Mouse (Mus musculus): Measurements from ENCODE around the gene Lgi1. TPM values are rescaled to one million over a fixed set of nuclear protein-coding genes. Genes with fewer than 3 reads are reported as not detected.

Lgi1 gene
- polyA plus RNA-seq, 1 experiment from 2014 or later: 19.1 TPM

DNA sequence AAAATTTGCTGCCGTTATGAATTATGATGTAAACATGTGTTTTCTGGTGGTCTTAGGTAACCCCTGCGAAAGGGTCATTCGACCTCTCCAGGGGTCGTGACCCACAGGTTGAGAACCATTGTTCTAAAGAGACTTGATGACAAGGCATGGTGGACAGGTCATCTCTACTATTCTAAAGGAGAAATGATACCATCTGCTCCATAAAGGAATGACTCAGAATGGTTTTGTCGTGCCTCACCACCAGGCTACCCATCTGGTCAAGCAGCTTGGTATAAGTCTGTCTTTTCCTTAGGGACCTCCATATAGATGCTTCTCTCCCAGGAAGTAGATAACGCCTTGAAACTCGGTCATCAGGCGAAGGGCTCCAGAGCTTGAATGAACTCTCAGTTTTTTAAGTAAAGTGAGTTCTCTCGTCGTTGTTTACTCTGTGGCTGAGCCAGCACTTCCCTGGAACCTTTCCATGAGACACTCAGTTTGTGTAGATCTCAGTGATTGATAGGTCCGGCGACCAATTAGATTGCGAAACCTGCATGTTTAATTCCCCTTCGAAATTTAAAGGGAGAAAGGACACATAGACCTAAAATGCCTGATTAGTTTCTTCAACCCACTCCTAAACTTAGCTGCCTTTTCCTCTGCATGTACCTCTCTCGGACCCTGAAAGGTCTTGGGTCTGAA is 10.5 kb downstream of the Lgi1 start:
- ATAC-seq: no peak
- WGBS: 88% methylated on average over 15 of the region's 15 CpGs
- Histone ChIP-seq H3K27ac (ENCODE audit: low read length) (no peak overlapping the region), H3K4me3 (replicated peaks; ENCODE audit: low read length) (no peak overlapping the region), H3K27me3 (replicated peaks; ENCODE audit: control insufficient read depth, insufficient read depth, low read length) (no peaks in the 10 kb centered on the region), H3K4me2 (ENCODE audit: low read length) (no peak overlapping the region), H3K4me1 (replicated peaks; ENCODE audit: control insufficient read depth, insufficient read depth, low read length) (no peaks in the 10 kb centered on the region), H3K9me3 (ENCODE audit: control insufficient read depth, low read length) (no peaks in the 10 kb centered on the region), H3K36me3 (ENCODE audit: control insufficient read depth, insufficient read depth) (no peaks in the 10 kb centered on the region), H3K9ac (replicated peaks; ENCODE audit: low read depth, low read length) (no peak overlapping the region)

DNA sequence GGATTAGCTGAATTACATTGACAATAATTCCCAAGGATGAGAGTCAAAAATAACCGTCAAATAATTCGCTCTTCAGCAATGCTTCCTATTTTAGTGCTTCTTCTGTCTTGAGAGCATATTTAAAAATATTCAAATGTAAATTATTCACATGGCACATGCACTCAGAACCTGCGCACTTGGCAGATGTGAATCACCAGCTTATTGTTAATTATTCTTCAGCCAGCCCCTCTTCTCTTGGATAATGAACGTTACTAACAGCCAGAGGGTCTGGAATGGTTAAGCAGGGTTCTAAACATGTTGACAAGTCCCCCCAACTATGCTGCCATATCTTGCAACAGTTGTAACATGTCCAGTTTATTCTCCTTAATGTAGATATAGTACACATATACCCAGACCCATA is 11.9 kb downstream of the Lgi1 start:
- H3K27me3 ChIP-seq (replicated peaks; ENCODE audit: control insufficient read depth, insufficient read depth, low read length): no peaks in the 10 kb centered on the region

DNA sequence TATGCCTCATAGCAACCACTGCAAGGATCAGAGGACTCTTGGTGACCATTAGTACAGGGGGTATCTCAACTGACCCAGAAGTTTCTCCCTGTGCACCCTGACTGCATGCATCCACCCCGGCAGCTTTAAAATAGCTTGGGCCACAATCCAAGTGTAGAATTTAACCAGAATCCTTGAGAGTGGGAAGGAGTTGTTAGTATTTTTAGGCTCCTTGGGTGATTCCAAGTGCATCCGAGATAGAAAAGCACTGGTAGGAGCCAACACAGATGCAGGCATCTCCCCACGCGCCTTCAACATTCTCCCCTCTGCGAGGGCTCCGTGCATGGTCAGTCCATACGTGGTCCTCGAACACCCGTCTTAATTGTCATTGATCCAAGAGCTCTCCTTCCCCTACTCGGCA is 15.9 kb downstream of the Lgi1 start:
- Histone ChIP-seq H3K4me3 (replicated peaks; ENCODE audit: low read length) (no peak overlapping the region), H3K27ac (ENCODE audit: low read length) (no peak overlapping the region), H3K4me1 (replicated peaks; ENCODE audit: control insufficient read depth, insufficient read depth, low read length) (no peaks in the 10 kb centered on the region), H3K36me3 (ENCODE audit: control insufficient read depth, insufficient read depth) (no peaks in the 10 kb centered on the region), H3K27me3 (replicated peaks; ENCODE audit: control insufficient read depth, insufficient read depth, low read length) (no peaks in the 10 kb centered on the region), H3K9ac (replicated peaks; ENCODE audit: low read depth, low read length) (no peak overlapping the region), H3K4me2 (ENCODE audit: low read length) (no peak overlapping the region), H3K9me3 (ENCODE audit: control insufficient read depth, low read length) (no peaks in the 10 kb centered on the region)
- ATAC-seq: no peak
- 91% methylated on average over 10 of the region's 10 CpGs for WGBS

More for the DNA sequence above, 11.9 kb downstream of the Lgi1 start:
- ATAC-seq: 0 out of 2 replicates have a peak, but pooled peaks have one; percentile 45
- Histone ChIP-seq H3K27ac (ENCODE audit: low read length) (no peak overlapping the region), H3K9ac (replicated peaks; ENCODE audit: low read depth, low read length) (no peak overlapping the region), H3K4me2 (ENCODE audit: low read length) (no peak overlapping the region), H3K9me3 (ENCODE audit: control insufficient read depth, low read length) (no peaks in the 10 kb centered on the region), H3K4me1 (replicated peaks; ENCODE audit: control insufficient read depth, insufficient read depth, low read length) (no peaks in the 10 kb centered on the region), H3K4me3 (replicated peaks; ENCODE audit: low read length) (no peak overlapping the region), H3K36me3 (ENCODE audit: control insufficient read depth, insufficient read depth) (no peaks in the 10 kb centered on the region)
- 61% methylated on average over 4 of the region's 4 CpGs for WGBS

DNA sequence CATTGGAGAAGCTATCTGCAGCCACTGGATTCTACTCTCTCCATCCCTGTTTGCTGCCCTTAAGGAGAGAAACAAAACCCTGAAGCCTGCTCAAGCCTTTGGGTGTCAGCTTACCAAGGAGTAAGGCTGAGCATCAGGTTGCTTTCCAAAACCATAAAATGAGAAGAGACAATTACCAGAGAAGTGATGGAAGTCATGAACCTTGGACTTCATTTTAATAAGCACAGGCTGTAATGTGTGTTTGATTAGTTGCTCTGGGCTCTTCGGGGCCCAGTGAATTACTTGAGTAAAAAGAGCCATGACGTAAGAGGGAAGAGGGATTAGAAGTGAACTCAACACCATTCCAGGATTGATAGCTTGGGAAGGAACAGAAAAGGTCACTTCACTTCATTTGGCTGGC is 18.1 kb downstream of the Lgi1 start:
- H3K27ac ChIP-seq (ENCODE audit: low read length): no peak overlapping the region
- 33% methylated on average over 2 of the region's 2 CpGs for WGBS
- no peak overlapping the region for H3K4me2 ChIP-seq (ENCODE audit: low read length)
- H3K9ac ChIP-seq (replicated peaks; ENCODE audit: low read depth, low read length): no peak overlapping the region
- H3K9me3 ChIP-seq (ENCODE audit: control insufficient read depth, low read length): no peaks in the 10 kb centered on the region
- no peak for ATAC-seq
- no peak overlapping the region for H3K4me3 ChIP-seq (replicated peaks; ENCODE audit: low read length)
- H3K27me3 ChIP-seq (replicated peaks; ENCODE audit: control insufficient read depth, insufficient read depth, low read length): no peaks in the 10 kb centered on the region
- no peaks in the 10 kb centered on the region for H3K4me1 ChIP-seq (replicated peaks; ENCODE audit: control insufficient read depth, insufficient read depth, low read length)
- H3K36me3 ChIP-seq (ENCODE audit: control insufficient read depth, insufficient read depth): no peaks in the 10 kb centered on the region

DNA sequence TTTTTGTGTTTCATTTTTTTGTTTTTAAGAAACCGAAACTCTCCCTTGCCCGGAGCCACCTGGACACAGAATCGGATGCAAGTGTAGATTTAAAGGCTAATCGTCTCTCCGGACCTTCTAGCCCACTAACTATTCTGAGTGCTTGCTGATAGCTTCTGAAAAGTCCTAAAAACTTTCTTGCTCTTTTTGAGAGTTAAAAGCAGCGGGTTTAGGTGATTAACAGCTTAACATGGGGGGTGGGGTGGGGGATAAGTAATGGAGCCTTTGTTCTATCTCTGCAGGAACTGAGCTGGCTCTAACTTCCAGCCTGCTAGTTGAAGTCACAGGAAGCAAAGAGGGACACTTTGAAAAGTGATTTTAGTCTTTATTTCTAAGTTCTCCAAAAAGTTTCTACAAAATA is 24.2 kb downstream of the Lgi1 start:
- no peak overlapping the region for H3K4me3 ChIP-seq (replicated peaks; ENCODE audit: low read length)
- WGBS: 59% methylated on average over 6 of the region's 6 CpGs
- H3K27ac ChIP-seq (ENCODE audit: low read length): no peak overlapping the region
- no peak for ATAC-seq
- no peak overlapping the region for H3K4me2 ChIP-seq (ENCODE audit: low read length)
- no peak overlapping the region for H3K9ac ChIP-seq (replicated peaks; ENCODE audit: low read depth, low read length)
- no peaks in the 10 kb centered on the region for H3K36me3 ChIP-seq (ENCODE audit: control insufficient read depth, insufficient read depth)
- H3K9me3 ChIP-seq (ENCODE audit: control insufficient read depth, low read length): no peaks in the 10 kb centered on the region
- no peaks in the 10 kb centered on the region for H3K4me1 ChIP-seq (replicated peaks; ENCODE audit: control insufficient read depth, insufficient read depth, low read length)
- no peaks in the 10 kb centered on the region for H3K27me3 ChIP-seq (replicated peaks; ENCODE audit: control insufficient read depth, insufficient read depth, low read length)

DNA sequence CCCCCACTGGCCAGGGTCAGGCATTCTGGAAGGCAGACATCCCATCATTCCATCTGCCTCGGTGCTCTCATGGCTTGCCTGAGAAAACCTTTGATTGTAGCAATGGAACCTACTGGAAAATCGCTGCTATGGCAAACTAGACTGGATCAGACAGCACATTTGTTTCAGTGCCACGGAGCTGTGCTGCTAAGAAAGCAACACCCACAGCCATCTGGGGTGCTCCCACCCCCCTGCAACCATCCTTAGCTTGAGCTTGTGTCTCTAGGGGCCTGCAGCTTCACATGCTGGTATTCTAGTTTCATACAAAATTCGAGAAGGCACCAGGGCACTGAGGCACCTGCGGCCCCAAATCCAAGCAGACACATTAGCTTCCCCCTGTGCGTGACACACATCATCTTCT is 27.1 kb downstream of the Lgi1 start:
- Histone ChIP-seq H3K36me3 (ENCODE audit: control insufficient read depth, insufficient read depth) (no peaks in the 10 kb centered on the region), H3K9ac (replicated peaks; ENCODE audit: low read depth, low read length) (no peak overlapping the region), H3K27me3 (replicated peaks; ENCODE audit: control insufficient read depth, insufficient read depth, low read length) (no peaks in the 10 kb centered on the region), H3K4me3 (replicated peaks; ENCODE audit: low read length) (no peak overlapping the region), H3K4me2 (ENCODE audit: low read length) (no peak overlapping the region), H3K4me1 (replicated peaks; ENCODE audit: control insufficient read depth, insufficient read depth, low read length) (no peaks in the 10 kb centered on the region), H3K9me3 (ENCODE audit: control insufficient read depth, low read length) (no peaks in the 10 kb centered on the region), H3K27ac (ENCODE audit: low read length) (no peak overlapping the region)
- 81% methylated on average over 6 of the region's 6 CpGs for WGBS
- ATAC-seq: no peak

DNA sequence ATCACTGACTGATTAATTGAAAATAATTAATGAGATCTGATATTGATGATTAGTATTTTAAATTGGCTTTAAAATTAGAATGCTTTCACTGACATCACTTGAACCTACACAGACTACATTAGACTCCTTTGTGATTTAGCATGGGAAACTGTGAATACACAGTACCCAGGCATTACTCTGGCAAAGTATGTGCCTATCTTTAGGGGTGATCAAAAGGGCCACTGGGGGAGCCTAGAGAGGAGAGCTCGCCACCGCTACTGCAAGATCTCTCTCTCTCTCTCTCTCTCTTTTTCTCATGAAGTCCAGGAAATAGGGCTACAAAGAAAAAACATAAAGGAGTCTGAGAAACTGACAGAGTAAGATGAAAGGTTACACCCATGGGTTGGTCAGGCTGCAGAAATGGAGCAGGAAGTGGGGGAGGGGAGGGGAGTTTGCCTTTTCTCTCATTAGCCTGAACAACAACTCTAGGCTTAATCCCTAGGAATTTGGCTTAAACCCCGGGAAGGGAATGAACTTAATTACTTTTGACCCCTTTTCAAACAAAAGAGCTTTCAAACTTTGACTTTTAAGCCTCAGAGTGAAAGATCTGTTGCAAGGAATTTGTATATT is 33.8 kb downstream of the Lgi1 start:
- Histone ChIP-seq H3K4me2 (ENCODE audit: low read length) (no peak overlapping the region), H3K36me3 (ENCODE audit: control insufficient read depth, insufficient read depth) (no peaks in the 10 kb centered on the region), H3K4me1 (replicated peaks; ENCODE audit: control insufficient read depth, insufficient read depth, low read length) (no peaks in the 10 kb centered on the region), H3K27ac (ENCODE audit: low read length) (no peak overlapping the region), H3K9me3 (ENCODE audit: control insufficient read depth, low read length) (no peaks in the 10 kb centered on the region), H3K4me3 (replicated peaks; ENCODE audit: low read length) (no peak overlapping the region), H3K27me3 (replicated peaks; ENCODE audit: control insufficient read depth, insufficient read depth, low read length) (no peaks in the 10 kb centered on the region), H3K9ac (replicated peaks; ENCODE audit: low read depth, low read length) (no peak overlapping the region)
- no peak for ATAC-seq
- 3% methylated on average over 3 of the region's 3 CpGs for WGBS

DNA sequence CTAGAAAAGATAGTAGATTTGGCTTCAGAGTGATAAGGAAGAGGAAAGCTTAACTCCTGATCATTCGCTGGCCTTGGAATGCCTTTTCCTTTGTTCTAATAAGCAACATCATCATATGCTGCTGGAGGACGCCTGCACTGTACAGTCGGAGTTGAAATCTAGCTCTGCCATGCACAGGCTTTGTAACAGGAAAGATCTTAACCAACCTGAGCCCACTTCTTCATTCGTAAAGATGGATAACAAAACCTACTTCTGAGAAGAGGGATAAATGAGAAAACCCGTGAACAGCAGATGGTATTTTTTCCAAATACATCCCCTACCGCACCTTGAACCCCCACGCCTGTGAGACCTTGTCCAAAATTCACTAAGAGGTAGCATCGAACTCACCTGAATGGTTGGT is 43.8 kb downstream of the Lgi1 start:
- Histone ChIP-seq H3K9ac (replicated peaks; ENCODE audit: low read depth, low read length) (no peak overlapping the region), H3K4me2 (ENCODE audit: low read length) (no peak overlapping the region), H3K4me1 (replicated peaks; ENCODE audit: control insufficient read depth, insufficient read depth, low read length) (no peaks in the 10 kb centered on the region), H3K36me3 (ENCODE audit: control insufficient read depth, insufficient read depth) (no peaks in the 10 kb centered on the region), H3K27ac (ENCODE audit: low read length) (no peak overlapping the region), H3K9me3 (ENCODE audit: control insufficient read depth, low read length) (no peaks in the 10 kb centered on the region), H3K27me3 (replicated peaks; ENCODE audit: control insufficient read depth, insufficient read depth, low read length) (no peaks in the 10 kb centered on the region), H3K4me3 (replicated peaks; ENCODE audit: low read length) (no peak overlapping the region)
- 95% methylated on average over 8 of the region's 8 CpGs for WGBS
- no peak for ATAC-seq

DNA sequence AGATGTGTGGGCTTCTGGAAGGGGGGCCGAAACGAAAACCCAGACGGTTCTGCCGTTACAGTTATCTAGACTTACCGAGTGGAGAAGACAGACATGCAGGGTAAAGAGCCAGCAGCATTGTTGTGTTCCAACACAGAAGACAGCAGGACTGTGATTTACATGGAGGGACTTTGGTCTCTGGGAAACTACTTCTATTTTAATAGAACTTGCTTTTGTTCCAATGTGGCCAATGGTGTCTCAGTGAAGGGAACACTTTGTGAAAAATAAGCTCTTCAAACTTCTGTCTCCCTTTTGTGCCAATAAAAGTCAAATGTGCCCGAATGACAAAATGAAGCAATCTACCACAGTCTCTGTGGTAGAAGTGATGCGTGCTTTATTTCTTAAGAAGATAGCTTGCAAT is 50.8 kb downstream of the Lgi1 start:
- Histone ChIP-seq H3K4me1 (replicated peaks; ENCODE audit: control insufficient read depth, insufficient read depth, low read length) (no peaks in the 10 kb centered on the region), H3K36me3 (ENCODE audit: control insufficient read depth, insufficient read depth) (no peaks in the 10 kb centered on the region), H3K4me3 (replicated peaks; ENCODE audit: low read length) (no peak overlapping the region), H3K27ac (ENCODE audit: low read length) (no peak overlapping the region), H3K9me3 (ENCODE audit: control insufficient read depth, low read length) (no peaks in the 10 kb centered on the region), H3K27me3 (replicated peaks; ENCODE audit: control insufficient read depth, insufficient read depth, low read length) (no peaks in the 10 kb centered on the region), H3K9ac (replicated peaks; ENCODE audit: low read depth, low read length) (no peak overlapping the region), H3K4me2 (ENCODE audit: low read length) (no peak overlapping the region)
- 84% methylated on average over 7 of the region's 7 CpGs for WGBS
- ATAC-seq: no peak

Data from forebrain, embryonic 16.5 days (tissue).